Mouse (Mus musculus) cortical plate, adult 2 months (tissue): ENCODE measurements around the gene Prodh2.

Experiments used
- CTCF ChIP-seq: fragments of 200-500 bp; IDR thresholded peaks from 2 replicates; pipeline ENCODE4 v1.5.1; 2011; ENCODE audit warnings: mild to moderate bottlenecking, control low read depth, low read length; ENCODE audit not compliant: insufficient read depth; ENCODE audit errors: extremely low read depth
- POLR2A ChIP-seq: fragments of 200-500 bp; IDR thresholded peaks from 2 replicates; pipeline ENCODE4 v1.6.1; 2011; ENCODE audit warnings: mild to moderate bottlenecking, low read length, control low read depth; ENCODE audit not compliant: insufficient read depth; ENCODE audit errors: extremely low read depth

DNA sequence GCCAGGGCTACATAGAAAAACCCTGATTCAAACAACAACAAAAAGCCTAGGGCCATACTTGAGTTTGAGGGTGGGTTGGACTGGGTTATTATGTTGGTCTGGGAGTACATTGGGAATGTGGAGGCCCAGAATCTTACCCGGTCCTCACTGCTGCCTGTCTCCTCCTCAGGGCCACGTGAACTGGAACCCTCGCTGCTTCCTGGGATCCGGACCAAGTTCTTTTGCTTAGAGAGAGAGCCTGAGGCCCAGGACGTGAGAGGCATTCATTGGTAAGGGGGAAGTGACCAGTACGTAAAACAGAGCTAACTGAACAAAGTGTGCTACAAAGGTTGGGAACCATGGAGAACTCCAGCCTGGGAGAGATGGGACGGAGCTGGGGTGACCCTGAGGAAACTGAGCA lies 43.2 kb upstream of the Prodh2 start:
- no peak for TF ChIP-seq CTCF
- TF ChIP-seq POLR2A: no peak
